Mouse (Mus musculus) ES-Bruce4 (cell line): ENCODE results near the gene Gabarap.

ENCODE experiments used
- CTCF ChIP-seq: IDR thresholded peaks from one replicate; pipeline ENCODE4 v1.8.1; 2011; ENCODE audit warnings: low read depth, low read length
- EP300 ChIP-seq: IDR thresholded peaks from 2 replicates; pipeline ENCODE4 v1.6.1; 2011; ENCODE audit warnings: low read depth, low read length; ENCODE audit not compliant: insufficient read depth
- POLR2A ChIP-seq: IDR thresholded peaks from one replicate; pipeline ENCODE4 v1.8.1; 2011; ENCODE audit warnings: low read length; ENCODE audit not compliant: insufficient read depth

DNA sequence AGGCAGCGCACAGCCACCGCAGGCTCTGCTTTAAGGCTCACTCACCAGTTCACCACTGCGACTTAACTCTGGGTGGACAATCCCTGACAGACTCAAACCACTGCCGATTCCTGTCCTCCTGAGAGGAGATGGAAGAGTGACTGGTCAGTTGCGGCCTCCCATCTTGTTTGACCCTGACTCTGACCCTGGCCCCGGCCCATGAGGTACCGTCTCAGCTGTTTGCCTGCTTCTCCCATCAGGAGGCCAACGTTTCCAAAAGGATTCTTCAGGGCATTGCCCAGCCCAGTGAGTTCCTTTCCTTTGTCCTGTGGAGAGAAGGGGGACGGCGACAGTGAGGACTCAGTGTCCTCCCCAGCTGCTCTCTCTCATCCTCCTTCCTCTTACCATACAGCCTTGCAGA is 20.0 kb downstream of the Gabarap start:
- no peak for TF ChIP-seq CTCF
- no peak for TF ChIP-seq POLR2A
- no peak for TF ChIP-seq EP300
